Mouse (Mus musculus) brain, embryonic 14.5 days (tissue): Measurements from ENCODE around the gene Zfp366.

Experiments used
- CTCF ChIP-seq: fragments of 200-500 bp; IDR thresholded peaks from 2 replicates; pipeline ENCODE4 v1.5.1; 2012; ENCODE audit warnings: inconsistent platforms, mild to moderate bottlenecking, moderate library complexity, borderline replicate concordance; ENCODE audit not compliant: insufficient read depth, insufficient read length; ENCODE audit errors: extremely low read depth
- POLR2A ChIP-seq: fragments of 200-500 bp; IDR thresholded peaks from 2 replicates; pipeline ENCODE4 v1.6.1; 2012; ENCODE audit warnings: mild to moderate bottlenecking, inconsistent platforms, borderline replicate concordance; ENCODE audit not compliant: poor library complexity, insufficient read depth, insufficient read length, severe bottlenecking; ENCODE audit errors: extremely low read depth

GRCm38 (mm10) chr13:99287786-99288185, 103.2 kb downstream of the Zfp366 start:
- TF ChIP-seq CTCF (no peak), POLR2A (no peak)
